Mouse (Mus musculus) kidney, embryonic 15.5 days (tissue): Measurements from ENCODE around the gene Kremen1. TPM values are rescaled to one million over a fixed set of nuclear protein-coding genes. Genes with fewer than 3 reads are reported as not detected.

ENCODE experiments used
- ATAC-seq: fragments of 200-750 bp; cut with Nextera tagmentation; replicated peaks from 2 replicates; pipeline ENCODE4 v1.8.0; 2017; ENCODE audit warnings: moderate TSS enrichment; ENCODE audit not compliant: low FRiP score
- H3K27ac ChIP-seq: fragments of 300-500 bp; sonication (generic); 2 replicates; pipeline ENCODE4 v1.5.1; 2015; ENCODE audit warnings: mild to moderate bottlenecking, inconsistent platforms
- H3K27me3 ChIP-seq: fragments of 300-500 bp; sonication (generic); 2 replicates; pipeline ENCODE4 v1.6.1; 2015; ENCODE audit warnings: inconsistent platforms
- H3K36me3 ChIP-seq: fragments of 300-500 bp; sonication (generic); 2 replicates; pipeline ENCODE4 v1.6.1; 2015; ENCODE audit warnings: inconsistent platforms
- H3K4me1 ChIP-seq: fragments of 300-500 bp; sonication (generic); 2 replicates; pipeline ENCODE4 v1.6.1; 2015; ENCODE audit warnings: inconsistent platforms
- H3K4me2 ChIP-seq: fragments of 300-500 bp; sonication (generic); 2 replicates; pipeline ENCODE4 v1.6.1; 2015; ENCODE audit warnings: moderate library complexity, mild to moderate bottlenecking, inconsistent platforms
- H3K4me3 ChIP-seq: fragments of 300-500 bp; sonication (generic); replicated peaks from 2 replicates; pipeline ENCODE4 v1.5.1; 2015; ENCODE audit warnings: mild to moderate bottlenecking, inconsistent platforms
- H3K9ac ChIP-seq: fragments of 300-500 bp; sonication (generic); 2 replicates; pipeline ENCODE4 v1.6.1; 2015; ENCODE audit warnings: mild to moderate bottlenecking, inconsistent platforms
- H3K9me3 ChIP-seq: fragments of 300-500 bp; sonication (generic); replicated peaks from 2 replicates; pipeline ENCODE4 v1.6.1; 2016; ENCODE audit warnings: inconsistent platforms
- WGBS: fragments of 180-500 bp; shearing (Covaris S2); methylation state at CpG from one replicate; pipeline ENCODE4 v1.1.7; 2015; ENCODE audit warnings: mixed read lengths; 5-methylcytosine and 5-hydroxymethylcytosine counted together
- polyA plus RNA-seq: library from polyadenylated mRNA; unstranded; fragments of >200 nt; fragmentation: Nextera tagmentation; extraction: Ambion mirVana; gene quantifications from 2 replicates; pipeline ENCODE4 v1.2.1, GENCODE M21; 2015

The Kremen1 gene
- polyA plus RNA-seq, 1 experiment from 2014 or later = 22.9 TPM

DNA sequence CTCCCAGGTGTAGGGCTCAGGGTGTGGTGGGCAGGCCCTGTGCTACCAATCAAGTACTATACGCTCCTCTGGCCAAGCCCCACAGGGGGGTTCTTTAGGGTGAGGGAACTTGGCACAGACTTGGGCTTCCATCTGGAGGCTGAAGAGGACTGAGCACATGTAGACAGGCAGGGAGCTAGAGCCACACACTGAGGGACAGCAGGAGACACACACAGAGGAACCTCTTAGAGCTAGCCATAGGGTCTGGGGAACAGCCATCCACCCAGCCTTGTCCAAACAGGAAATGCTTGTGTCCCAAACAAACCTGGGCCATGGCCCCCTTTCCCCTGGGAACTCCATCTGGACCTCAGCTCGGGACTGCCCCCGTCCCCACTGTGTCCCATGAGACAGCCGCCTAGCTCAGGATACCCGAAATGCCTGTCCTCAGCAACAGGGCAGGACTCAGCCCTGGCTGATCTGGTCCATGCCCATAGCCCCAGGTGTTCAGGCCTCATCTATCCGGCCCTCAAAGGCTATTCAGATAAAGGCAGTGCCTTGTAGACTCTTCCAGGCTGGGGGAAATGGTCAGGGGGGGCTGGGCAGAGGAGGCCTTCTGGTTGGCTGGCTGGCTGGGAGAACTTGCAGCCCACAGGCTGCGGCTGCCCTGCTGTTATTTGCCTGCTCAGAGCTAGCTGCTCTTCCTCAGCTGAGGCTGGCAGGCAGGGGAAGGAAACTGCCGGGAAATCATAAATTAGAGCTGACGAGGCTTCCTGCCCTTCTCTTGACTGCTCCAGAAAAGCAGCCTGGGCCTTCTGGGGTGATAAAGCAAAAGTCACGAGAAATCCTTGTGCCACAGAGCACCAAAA, 106.2 kb downstream of the Kremen1 start:
- peaks cover 63% of the 10 kb centered on the region for H3K4me1 ChIP-seq
- H3K9me3 ChIP-seq = no peaks in the 10 kb centered on the region
- peak overlapping the region; percentile 11; the same call in 1 of the 2 replicates for H3K9ac ChIP-seq
- H3K4me3 ChIP-seq = no peak overlapping the region
- peak overlapping the region; percentile 84 for H3K27ac ChIP-seq
- 26% methylated on average over 10 of the region's 10 CpGs for WGBS
- H3K4me2 ChIP-seq = no peak overlapping the region
- H3K27me3 ChIP-seq = no peaks in the 10 kb centered on the region
- H3K36me3 ChIP-seq = no peaks in the 10 kb centered on the region
- ATAC-seq = peak; percentile 35; the same call in 1 of the 2 replicates

DNA sequence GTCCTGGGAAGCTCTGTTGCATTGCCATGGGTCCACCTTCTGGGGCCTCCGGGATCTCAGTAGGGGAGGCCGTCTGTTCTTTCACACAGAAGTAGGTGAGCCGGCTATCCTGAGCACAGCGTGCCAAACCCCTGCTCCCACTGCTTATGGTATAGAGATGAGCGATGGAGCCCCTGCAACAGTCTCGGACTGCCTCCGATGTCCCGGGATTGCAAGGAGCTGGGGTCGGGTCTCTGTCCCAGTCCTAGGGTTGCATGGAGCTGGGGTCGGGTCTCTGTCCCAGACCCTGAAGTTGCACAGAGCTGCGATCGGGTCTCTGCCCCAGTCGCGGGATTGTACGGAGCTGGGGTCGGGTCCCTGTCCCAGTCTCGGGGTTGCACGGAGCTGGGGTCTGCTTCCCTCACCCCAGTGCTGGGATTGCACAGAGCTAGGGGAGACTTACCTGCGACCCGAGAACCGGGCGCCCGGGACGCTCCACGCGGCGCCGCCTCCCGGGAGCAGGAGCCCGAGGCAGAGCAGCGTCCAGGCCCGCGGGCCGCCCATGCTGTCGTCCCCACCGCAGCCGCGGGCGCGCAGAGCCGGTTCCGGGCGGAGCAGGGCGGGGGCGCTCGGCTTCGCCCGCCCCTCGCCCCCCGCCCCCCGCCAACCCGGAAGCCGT, 109.5 kb downstream of the Kremen1 start, which contains the start of gene Emid1:
Emid1 (minus strand) TSS at position 578 of the 658 bp plus-strand sequence.
- under 1% methylated on average over 51 of the region's 53 CpGs for WGBS
- peaks cover 82% of the 10 kb centered on the region for H3K4me1 ChIP-seq
- peak within 1 kb of the TSS; percentile 55 for H3K4me3 ChIP-seq

DNA sequence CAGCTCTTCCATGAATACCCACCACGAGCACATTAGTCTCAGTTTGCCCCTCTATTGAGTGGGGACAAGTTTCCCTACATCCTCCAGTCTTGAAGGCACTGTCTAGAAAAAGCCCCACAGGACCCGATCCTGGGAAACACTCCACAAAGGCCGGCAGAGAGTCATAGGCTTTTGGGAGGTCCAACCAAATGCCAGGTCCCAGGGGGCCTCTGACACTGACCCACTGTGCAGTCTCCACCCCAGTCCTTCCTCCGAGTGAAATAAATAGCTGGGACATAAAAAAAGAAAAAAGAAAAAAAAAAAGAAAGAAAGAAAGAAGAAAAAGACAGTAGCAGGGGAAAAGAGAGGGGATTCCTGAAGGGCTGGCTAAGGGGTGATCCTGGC, 110.1 kb downstream of the Kremen1 start:
- H3K4me3 ChIP-seq = peak overlapping the region; percentile 55
- WGBS = 31% methylated on average over 4 of the region's 4 CpGs
- peak overlapping the region; percentile 73 for H3K9ac ChIP-seq
- H3K9me3 ChIP-seq = no peaks in the 10 kb centered on the region
- peaks cover 79% of the 10 kb centered on the region for H3K4me1 ChIP-seq
- no peaks in the 10 kb centered on the region for H3K27me3 ChIP-seq
- H3K4me2 ChIP-seq = peak overlapping the region; percentile 85
- H3K27ac ChIP-seq = peak overlapping the region; percentile 93
- ATAC-seq = no peak
- no peaks in the 10 kb centered on the region for H3K36me3 ChIP-seq

More for the DNA sequence above, 109.5 kb downstream of the Kremen1 start, which contains the start of gene Emid1:
- Histone ChIP-seq H3K27ac (peak within 1 kb of the TSS; percentile 93), H3K27me3 (no peaks in the 10 kb centered on the region), H3K4me2 (peak within 1 kb of the TSS; percentile 85), H3K36me3 (no peaks in the 10 kb centered on the region), H3K9ac (peak within 1 kb of the TSS; percentile 73), H3K9me3 (no peaks in the 10 kb centered on the region)
- 0 out of 2 replicates have a peak, but pooled peaks have one; percentile 7 for ATAC-seq

- H3K27me3 ChIP-seq = no peaks in the 10 kb centered on the region
- peaks cover 79% of the 10 kb centered on the region for H3K4me1 ChIP-seq
- WGBS = 59% methylated on average over 9 of the region's 9 CpGs
- peak overlapping the region; percentile 85 for H3K4me2 ChIP-seq
- H3K9ac ChIP-seq = peak overlapping the region; percentile 73; the same call in 1 of the 2 replicates
- no peaks in the 10 kb centered on the region for H3K9me3 ChIP-seq
- H3K4me3 ChIP-seq = peak overlapping the region; percentile 55
- ATAC-seq = no peak
- no peaks in the 10 kb centered on the region for H3K36me3 ChIP-seq
- peak overlapping the region; percentile 93 for H3K27ac ChIP-seq
Observed at GRCm38 (mm10) chr11:5150416-5151246, 110.7 kb downstream of the Kremen1 start.

GRCm38 (mm10) chr11:5149955-5150354, 111.4 kb downstream of the Kremen1 start:
- WGBS = 65% methylated on average over 9 of the region's 9 CpGs
- Histone ChIP-seq H3K9me3 (no peaks in the 10 kb centered on the region), H3K27ac (peak overlapping the region; percentile 93), H3K4me2 (peak overlapping the region; percentile 85), H3K4me3 (peak overlapping the region; percentile 55; the same call in 1 of the 2 replicates), H3K9ac (no peak overlapping the region), H3K27me3 (no peaks in the 10 kb centered on the region), H3K4me1 (peaks cover 77% of the 10 kb centered on the region), H3K36me3 (no peaks in the 10 kb centered on the region)
- 0 out of 2 replicates have a peak, but pooled peaks have one; percentile 6 for ATAC-seq

GRCm38 (mm10) chr11:5149249-5149648, 112.1 kb downstream of the Kremen1 start:
- Histone ChIP-seq H3K4me3 (peak overlapping the region; percentile 55), H3K4me2 (peak overlapping the region; percentile 85), H3K9me3 (no peaks in the 10 kb centered on the region), H3K27me3 (no peaks in the 10 kb centered on the region), H3K36me3 (no peaks in the 10 kb centered on the region), H3K27ac (peak overlapping the region; percentile 93), H3K9ac (peak overlapping the region; percentile 26; the same call in 1 of the 2 replicates), H3K4me1 (peaks cover 77% of the 10 kb centered on the region)
- WGBS = 12% methylated on average over 7 of the region's 7 CpGs
- peak; percentile 60 for ATAC-seq

- no peaks in the 10 kb centered on the region for H3K9me3 ChIP-seq
- peaks cover 9% of the 10 kb centered on the region; the same call in 1 of the 2 replicates for H3K36me3 ChIP-seq
- no peak overlapping the region for H3K4me2 ChIP-seq
- H3K4me3 ChIP-seq = no peak overlapping the region
- H3K27me3 ChIP-seq = no peaks in the 10 kb centered on the region
- peaks cover 79% of the 10 kb centered on the region for H3K4me1 ChIP-seq
- no peak overlapping the region for H3K9ac ChIP-seq
- peak; percentile 84 for ATAC-seq
- peak overlapping the region; percentile 88 for H3K27ac ChIP-seq
- WGBS = 36% methylated on average over 3 of the region's 3 CpGs
Observed at GRCm38 (mm10) chr11:5145600-5145999, 115.8 kb downstream of the Kremen1 start.

DNA sequence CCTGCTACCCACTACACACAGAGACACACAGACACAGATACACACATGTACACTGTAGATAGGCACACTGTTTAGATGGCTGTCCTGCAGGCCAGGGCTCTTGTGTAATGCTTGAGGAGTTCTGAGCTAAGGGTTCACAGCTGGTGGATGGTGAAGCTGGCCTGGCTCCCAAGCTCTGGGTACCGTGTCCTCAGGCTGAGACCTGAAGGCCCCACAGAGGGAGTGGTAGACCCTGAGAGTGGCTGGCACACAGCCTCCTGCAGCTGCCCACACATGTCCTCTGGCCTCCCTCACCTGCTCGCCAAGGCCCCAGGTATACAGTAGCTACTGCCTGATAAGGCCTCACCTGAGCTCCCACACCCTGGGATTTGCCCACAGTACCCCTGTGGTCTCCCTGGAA, 119.4 kb downstream of the Kremen1 start:
- H3K9ac ChIP-seq = no peak overlapping the region
- no peaks in the 10 kb centered on the region for H3K27me3 ChIP-seq
- no peak overlapping the region for H3K4me3 ChIP-seq
- no peaks in the 10 kb centered on the region for H3K9me3 ChIP-seq
- WGBS = 74% methylated on average over 2 of the region's 2 CpGs
- peak overlapping the region; percentile 64 for H3K27ac ChIP-seq
- ATAC-seq = no peak
- peaks cover 64% of the 10 kb centered on the region for H3K4me1 ChIP-seq
- H3K4me2 ChIP-seq = no peak overlapping the region
- H3K36me3 ChIP-seq = peaks cover 18% of the 10 kb centered on the region

Other genes starting within 250 kb of the Kremen1 start
- gene Rasl10a, start 203.4 kb downstream of the Kremen1 start, polyA plus RNA-seq = 2.8 and 4.2 TPM in 2 replicates
- 33.1 and 34.6 TPM in 2 replicates for gene Gas2l1, start 196.2 kb downstream of the Kremen1 start, polyA plus RNA-seq
- 26.4 and 31.9 TPM in 2 replicates for gene Rhbdd3, start 162.6 kb downstream of the Kremen1 start, polyA plus RNA-seq
- 788 and 840 TPM in 2 replicates for gene Ewsr1, start 162.3 kb downstream of the Kremen1 start, polyA plus RNA-seq
- gene Emid1, start 109.3 kb downstream of the Kremen1 start, polyA plus RNA-seq = 190 and 191 TPM in 2 replicates
- 17.5 and 18.2 TPM in 2 replicates for gene Znrf3, start 183.3 kb upstream of the Kremen1 start, polyA plus RNA-seq